Mouse (Mus musculus): ENCODE measurements around the gene Gtf2a1. TPM values are rescaled to one million over a fixed set of nuclear protein-coding genes. Genes with fewer than 3 reads are reported as not detected.

Gtf2a1 gene
- polyA plus RNA-seq, 1 experiment from 2014 or later: 25.0 TPM

DNA sequence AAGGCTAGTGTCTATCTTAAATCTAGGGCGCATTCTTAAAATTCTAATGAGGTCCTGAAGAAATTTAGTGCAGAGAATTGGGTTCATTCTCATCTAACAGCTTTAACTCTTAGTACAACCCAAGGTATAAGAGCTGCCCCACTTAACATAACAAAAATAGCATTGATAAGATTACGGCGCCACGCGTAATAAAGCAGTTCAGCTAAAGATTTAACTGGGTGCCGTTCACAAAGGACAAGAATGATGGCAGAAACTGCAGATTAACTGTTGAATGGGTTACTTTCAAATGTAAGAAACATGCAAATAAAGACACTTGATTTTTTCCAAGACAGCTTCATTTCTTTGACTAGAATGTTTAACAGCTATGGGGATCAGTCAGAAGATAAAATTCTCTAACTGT lies 6.9 kb downstream of the Gtf2a1 start:
- H3K9ac ChIP-seq (replicated peaks; ENCODE audit: low read depth): no peak overlapping the region
- no peak for TF ChIP-seq EP300 (IDR thresholded peaks at IDR 0.05)
- TF ChIP-seq CTCF (IDR thresholded peaks at IDR 0.05): no peak
- no peak overlapping the region for H3K4me2 ChIP-seq (replicated peaks; ENCODE audit: low read depth, low read length)
- ATAC-seq (no peak), DNase-seq (ENCODE audit: low spot score) (no peak)
- no peak overlapping the region for H3K27ac ChIP-seq (ENCODE audit: low read length)
- H3K4me1 ChIP-seq (ENCODE audit: insufficient read depth, low read depth, low read length): peaks cover 8% of the 10 kb centered on the region; the same call in 1 of the 2 replicates
- H3K9me3 ChIP-seq (ENCODE audit: low read length): no peaks in the 10 kb centered on the region
- H3K4me3 ChIP-seq (ENCODE audit: low read depth, low read length): no peak overlapping the region
- H3K36me3 ChIP-seq (ENCODE audit: insufficient read depth, low read length): no peaks in the 10 kb centered on the region
- H3K27me3 ChIP-seq (replicated peaks; ENCODE audit: insufficient read depth, low read length): no peaks in the 10 kb centered on the region
- WGBS: 68% methylated on average over 6 of the region's 6 CpGs

DNA sequence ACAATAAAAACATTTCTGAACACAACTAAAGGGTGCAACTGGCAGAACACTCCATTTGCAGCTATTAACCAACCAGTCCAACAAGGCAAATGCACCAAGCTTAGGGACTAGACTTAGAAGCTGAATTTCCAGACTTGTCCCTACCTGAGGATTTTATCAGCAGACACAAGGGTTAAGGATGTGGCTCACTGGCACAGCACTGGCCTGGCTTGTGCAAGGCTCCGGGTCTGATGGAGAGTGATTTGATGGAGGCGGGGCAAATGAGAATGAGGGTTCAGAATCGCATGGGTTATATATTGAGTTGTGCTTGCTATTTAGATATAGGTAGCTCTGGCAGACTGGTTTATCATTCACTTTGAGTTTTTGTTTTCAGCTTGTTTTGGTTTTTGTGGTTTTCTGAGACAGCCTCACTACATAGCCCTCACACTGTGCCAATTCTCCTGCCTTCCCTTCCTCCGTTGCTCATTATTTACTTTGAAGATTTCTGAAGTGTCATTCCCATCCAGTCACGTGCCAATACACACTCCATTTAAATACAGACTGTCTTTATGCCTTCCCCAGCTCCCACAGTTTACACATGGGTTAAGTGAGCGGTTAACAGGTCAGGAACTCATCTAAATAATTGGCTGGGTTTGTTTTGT lies 7.8 kb downstream of the Gtf2a1 start:
- H3K27ac ChIP-seq (ENCODE audit: low read length): no peak overlapping the region
- TF ChIP-seq EP300 (IDR thresholded peaks at IDR 0.05) (no peak), CTCF (IDR thresholded peaks at IDR 0.05) (no peak)
- H3K9me3 ChIP-seq (ENCODE audit: low read length): no peaks in the 10 kb centered on the region
- DNase-seq (ENCODE audit: low spot score) (no peak), ATAC-seq (no peak)
- H3K36me3 ChIP-seq (ENCODE audit: insufficient read depth, low read length): no peaks in the 10 kb centered on the region
- no peaks in the 10 kb centered on the region for H3K27me3 ChIP-seq (replicated peaks; ENCODE audit: insufficient read depth, low read length)
- WGBS: 47% methylated on average over 6 of the region's 6 CpGs
- peaks cover 5% of the 10 kb centered on the region; the same call in 1 of the 2 replicates for H3K4me1 ChIP-seq (ENCODE audit: insufficient read depth, low read depth, low read length)
- no peak overlapping the region for H3K4me2 ChIP-seq (replicated peaks; ENCODE audit: low read depth, low read length)
- H3K9ac ChIP-seq (replicated peaks; ENCODE audit: low read depth): no peak overlapping the region
- no peak overlapping the region for H3K4me3 ChIP-seq (ENCODE audit: low read depth, low read length)

DNA sequence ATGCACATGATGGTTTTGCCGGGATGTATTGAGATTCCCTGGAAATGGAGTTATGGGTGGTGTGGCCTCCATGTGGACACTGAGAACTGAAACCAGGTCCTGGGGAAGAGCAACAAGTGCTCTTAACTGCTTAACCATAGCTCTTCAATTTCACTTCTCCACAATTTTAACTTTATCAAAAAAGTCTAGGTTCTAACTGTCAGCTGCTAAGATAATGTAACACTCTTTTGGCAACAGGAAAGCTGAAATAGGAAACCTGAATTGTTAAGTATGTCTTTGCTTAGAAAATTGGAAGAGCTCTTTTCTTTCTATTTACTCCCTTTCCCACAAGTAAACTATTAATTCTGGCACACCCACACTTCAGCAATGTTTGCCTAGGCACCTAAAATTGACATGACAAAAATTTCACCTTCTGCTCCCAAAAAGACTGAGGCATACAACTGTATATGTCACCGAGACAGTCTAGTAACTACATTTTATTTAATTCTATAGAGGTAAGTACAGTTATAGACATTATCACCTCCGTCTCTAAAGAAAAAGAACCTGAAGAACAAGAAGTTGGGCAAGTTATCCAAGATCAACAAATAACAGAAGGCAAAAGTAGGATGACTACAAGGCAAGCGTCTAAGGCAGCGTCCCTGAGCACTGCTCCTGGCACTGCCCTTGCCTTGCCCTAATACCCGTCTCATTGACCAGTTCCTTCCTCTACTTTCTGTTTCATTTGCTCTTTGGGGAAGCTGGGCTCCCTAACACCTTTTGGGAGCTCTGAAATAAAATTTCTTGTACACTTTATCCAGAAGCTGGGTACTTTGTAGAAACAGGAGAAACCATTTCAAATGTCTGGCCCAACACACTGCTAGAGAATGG lies 8.8 kb downstream of the Gtf2a1 start:
- H3K4me3 ChIP-seq (ENCODE audit: low read depth, low read length): no peak overlapping the region
- no peak overlapping the region for H3K27ac ChIP-seq (ENCODE audit: low read length)
- no peaks in the 10 kb centered on the region for H3K4me1 ChIP-seq (ENCODE audit: insufficient read depth, low read depth, low read length)
- WGBS: 55% methylated on average over 6 of the region's 6 CpGs
- no peaks in the 10 kb centered on the region for H3K36me3 ChIP-seq (ENCODE audit: insufficient read depth, low read length)
- DNase-seq (ENCODE audit: low spot score) (peak; percentile 35), ATAC-seq (no peak)
- no peaks in the 10 kb centered on the region for H3K27me3 ChIP-seq (replicated peaks; ENCODE audit: insufficient read depth, low read length)
- no peak overlapping the region for H3K9ac ChIP-seq (replicated peaks; ENCODE audit: low read depth)
- H3K9me3 ChIP-seq (ENCODE audit: low read length): no peaks in the 10 kb centered on the region
- no peak overlapping the region for H3K4me2 ChIP-seq (replicated peaks; ENCODE audit: low read depth, low read length)
- TF ChIP-seq EP300 (IDR thresholded peaks at IDR 0.05) (no peak), CTCF (IDR thresholded peaks at IDR 0.05) (no peak)

DNA sequence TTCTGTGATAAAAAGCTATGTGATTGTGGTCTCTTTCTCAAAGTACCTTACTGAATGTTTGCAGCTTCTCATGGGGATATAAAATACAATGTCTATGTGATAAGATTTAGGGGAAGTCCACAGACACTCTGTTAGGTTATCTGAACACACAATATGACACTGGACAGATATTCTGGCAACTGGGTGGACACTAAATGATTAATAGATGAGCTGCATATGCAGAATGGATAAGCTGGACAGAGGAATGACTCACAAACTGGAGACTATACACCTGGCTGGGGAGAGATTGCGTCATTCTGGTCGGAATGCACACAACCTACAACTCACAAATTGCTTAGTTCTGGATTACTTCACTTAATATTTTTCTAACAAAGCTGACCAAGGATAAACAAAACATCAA lies 10.6 kb downstream of the Gtf2a1 start:
- TF ChIP-seq CTCF (IDR thresholded peaks at IDR 0.05): no peak
- TF ChIP-seq EP300 (IDR thresholded peaks at IDR 0.05): no peak
- H3K36me3 ChIP-seq (ENCODE audit: insufficient read depth, low read length): peaks cover 6% of the 10 kb centered on the region; the same call in 1 of the 2 replicates

DNA sequence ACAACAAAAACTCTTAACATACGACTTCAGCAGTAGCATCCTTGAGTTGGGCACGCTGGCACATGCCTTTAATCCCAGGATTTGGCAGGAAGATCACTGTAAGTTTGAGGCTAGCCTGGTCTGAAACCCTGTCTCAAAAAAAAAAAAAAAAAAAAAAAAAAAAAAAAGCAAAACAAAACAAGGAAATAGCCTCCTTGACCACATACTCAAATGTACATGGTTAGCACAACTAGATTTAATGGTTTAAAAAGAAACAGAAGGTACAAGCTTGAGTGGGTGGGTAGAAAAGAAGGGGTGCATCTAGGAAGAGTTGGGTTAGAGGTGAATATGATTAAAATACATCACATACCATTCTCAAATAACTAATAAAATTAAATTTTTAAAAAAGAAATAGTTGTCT lies 18.6 kb downstream of the Gtf2a1 start:
- Histone ChIP-seq H3K27me3 (replicated peaks; ENCODE audit: insufficient read depth, low read length) (no peaks in the 10 kb centered on the region), H3K9me3 (ENCODE audit: low read length) (no peaks in the 10 kb centered on the region), H3K4me2 (replicated peaks; ENCODE audit: low read depth, low read length) (no peak overlapping the region), H3K4me3 (ENCODE audit: low read depth, low read length) (no peak overlapping the region), H3K9ac (replicated peaks; ENCODE audit: low read depth) (no peak overlapping the region), H3K4me1 (ENCODE audit: insufficient read depth, low read depth, low read length) (no peaks in the 10 kb centered on the region), H3K27ac (ENCODE audit: low read length) (no peak overlapping the region), H3K36me3 (ENCODE audit: insufficient read depth, low read length) (peaks cover 26% of the 10 kb centered on the region)
- TF ChIP-seq CTCF (IDR thresholded peaks at IDR 0.05) (no peak), EP300 (IDR thresholded peaks at IDR 0.05) (no peak)
- ATAC-seq: no peak
- DNase-seq (ENCODE audit: low spot score): no peak
- 90% methylated on average over 2 of the region's 2 CpGs for WGBS

More for the DNA sequence above, 10.6 kb downstream of the Gtf2a1 start:
- H3K9ac ChIP-seq (replicated peaks; ENCODE audit: low read depth): no peak overlapping the region
- no peak for DNase-seq (ENCODE audit: low spot score)
- no peak overlapping the region for H3K4me3 ChIP-seq (ENCODE audit: low read depth, low read length)
- 90% methylated on average over 2 of the region's 2 CpGs for WGBS
- H3K27ac ChIP-seq (ENCODE audit: low read length): no peak overlapping the region
- no peak for ATAC-seq
- no peaks in the 10 kb centered on the region for H3K27me3 ChIP-seq (replicated peaks; ENCODE audit: insufficient read depth, low read length)
- no peak overlapping the region for H3K4me2 ChIP-seq (replicated peaks; ENCODE audit: low read depth, low read length)
- no peaks in the 10 kb centered on the region for H3K4me1 ChIP-seq (ENCODE audit: insufficient read depth, low read depth, low read length)
- no peaks in the 10 kb centered on the region for H3K9me3 ChIP-seq (ENCODE audit: low read length)

DNA sequence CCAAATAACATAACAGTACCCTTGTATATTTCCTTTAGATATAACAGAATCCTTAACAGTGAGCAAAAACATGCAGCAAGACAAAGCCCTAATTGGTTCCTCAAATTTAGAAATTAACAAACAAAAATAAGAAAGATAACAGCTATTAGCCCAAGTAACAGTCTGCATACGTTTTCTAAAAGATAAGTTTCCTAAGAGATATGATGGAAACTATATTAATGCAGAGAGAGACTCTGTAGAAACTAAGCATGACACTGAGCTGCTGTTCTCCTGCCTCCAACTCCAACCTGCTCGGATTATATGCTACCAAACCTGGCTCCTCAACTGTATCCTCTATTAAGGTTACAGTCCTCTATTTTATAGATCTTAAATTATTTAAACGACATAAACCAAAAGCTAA lies 21.0 kb downstream of the Gtf2a1 start:
- DNase-seq (ENCODE audit: low spot score) (no peak), ATAC-seq (no peak)
- 85% methylated on average over 3 of the region's 3 CpGs for WGBS
- no peak for TF ChIP-seq CTCF (IDR thresholded peaks at IDR 0.05)
- TF ChIP-seq EP300 (IDR thresholded peaks at IDR 0.05): no peak
- Histone ChIP-seq H3K9ac (replicated peaks; ENCODE audit: low read depth) (no peak overlapping the region), H3K36me3 (ENCODE audit: insufficient read depth, low read length) (peaks cover 20% of the 10 kb centered on the region), H3K27ac (ENCODE audit: low read length) (no peak overlapping the region), H3K4me2 (replicated peaks; ENCODE audit: low read depth, low read length) (no peak overlapping the region), H3K9me3 (ENCODE audit: low read length) (no peaks in the 10 kb centered on the region), H3K27me3 (replicated peaks; ENCODE audit: insufficient read depth, low read length) (no peaks in the 10 kb centered on the region), H3K4me3 (ENCODE audit: low read depth, low read length) (no peak overlapping the region), H3K4me1 (ENCODE audit: insufficient read depth, low read depth, low read length) (no peaks in the 10 kb centered on the region)
